Mouse (Mus musculus): ENCODE results near the gene Mpv17l2. TPM values are rescaled to one million over a fixed set of nuclear protein-coding genes. Genes with fewer than 3 reads are reported as not detected.

Mpv17l2 gene
- total RNA-seq (2023), result 12.1 and 18.3 TPM in 2 replicates

GRCm38 (mm10) chr8:70760775-70761406 is at the start of gene Mpv17l2:
Gene Mpv17l2 (minus strand): TSS chr8:70760946.

GRCm38 (mm10) chr8:70808239-70808638 is 47.5 kb upstream of the Mpv17l2 start, which contains the start of gene Il12rb1:
Gene Il12rb1 (plus strand): TSS chr8:70808449.

GRCm38 (mm10) chr8:70804481-70805206 is 43.9 kb upstream of the Mpv17l2 start, which contains the start of gene Mast3:
Gene Mast3 (minus strand): TSS chr8:70805054.

GRCm38 (mm10) chr8:70776496-70777444 is 16.0 kb upstream of the Mpv17l2 start, which contains the start of gene Pik3r2:
Gene Pik3r2 (minus strand): TSS chr8:70776713.

GRCm38 (mm10) chr8:70754043-70754870 is 6.5 kb downstream of the Mpv17l2 start, which contains the start of gene Rab3a:
Gene Rab3a (plus strand): TSS chr8:70754679.

GRCm38 (mm10) chr8:70723486-70724210 is 37.1 kb downstream of the Mpv17l2 start, which contains the start of gene Pde4c:
Gene Pde4c (plus strand): TSS chr8:70723720.

GRCm38 (mm10) chr8:70718297-70718696 is 42.4 kb downstream of the Mpv17l2 start, which contains the start of gene Gm3336:
Gene Gm3336 (plus strand): TSS chr8:70718543.

Other genes with a start within 250 kb of the Mpv17l2 start
- gene Fkbp8, start 233.2 kb downstream of the Mpv17l2 start, total RNA-seq (2023), result 162 and 198 TPM in 2 replicates
- 29.8 and 33.9 TPM in 2 replicates for gene Kxd1, start 233.0 kb downstream of the Mpv17l2 start, total RNA-seq (2023)
- 64.2 and 80.9 TPM in 2 replicates for gene Ell, start 221.5 kb downstream of the Mpv17l2 start, total RNA-seq (2023)
- 36.8 and 37.0 TPM in 2 replicates for gene Isyna1, start 166.6 kb downstream of the Mpv17l2 start, total RNA-seq (2023)
- 61.1 and 64.5 TPM in 2 replicates for gene Ssbp4, start 152.1 kb downstream of the Mpv17l2 start, total RNA-seq (2023)
- 118 and 126 TPM in 2 replicates for gene Lrrc25, start 144.8 kb downstream of the Mpv17l2 start, total RNA-seq (2023)
- 0.66 TPM in 2 replicates for gene Gdf15, start 128.5 kb downstream of the Mpv17l2 start, total RNA-seq (2023)
- gene Pgpep1, start 100.6 kb downstream of the Mpv17l2 start, total RNA-seq (2023), result 1.2 and 3.4 TPM in 2 replicates
- gene Lsm4, start 87.7 kb downstream of the Mpv17l2 start, total RNA-seq (2023), result 33.3 and 36.4 TPM in 2 replicates
- 770 and 908 TPM in 2 replicates for gene Jund, start 62.0 kb downstream of the Mpv17l2 start, total RNA-seq (2023)
- 2.7 and 3.1 TPM in 2 replicates for gene Iqcn, start 57.5 kb downstream of the Mpv17l2 start, total RNA-seq (2023)
- gene Gm3336, start 42.4 kb downstream of the Mpv17l2 start, total RNA-seq (2023), result 0.39 TPM in 1 of 2 replicates, not detected in the other
- gene Pde4c, start 37.2 kb downstream of the Mpv17l2 start, total RNA-seq (2023), result 0.41 and 0.51 TPM in 2 replicates
- gene Rab3a, start 6.3 kb downstream of the Mpv17l2 start, total RNA-seq (2023), result 1.3 and 2.0 TPM in 2 replicates
- 16.9 and 17.2 TPM in 2 replicates for gene Pik3r2, start 15.8 kb upstream of the Mpv17l2 start, total RNA-seq (2023)
- 167 and 180 TPM in 2 replicates for gene Mast3, start 44.1 kb upstream of the Mpv17l2 start, total RNA-seq (2023)
- gene Il12rb1, start 47.5 kb upstream of the Mpv17l2 start, total RNA-seq (2023), result 0.63 and 0.98 TPM in 2 replicates
- 13.1 and 14.2 TPM in 2 replicates for gene Arrdc2, start 78.8 kb upstream of the Mpv17l2 start, total RNA-seq (2023)
- not detected in 2 replicates for gene Kcnn1, start 102.3 kb upstream of the Mpv17l2 start, total RNA-seq (2023)
- gene Ccdc124, start 113.0 kb upstream of the Mpv17l2 start, total RNA-seq (2023), result 28.6 and 33.1 TPM in 2 replicates
- not detected in 2 replicates for gene Slc5a5, start 131.8 kb upstream of the Mpv17l2 start, total RNA-seq (2023)
- 831 and 972 TPM in 2 replicates for gene Rpl18a, start 136.5 kb upstream of the Mpv17l2 start, total RNA-seq (2023)
- gene Map1s, start 145.0 kb upstream of the Mpv17l2 start, total RNA-seq (2023), result 19.7 and 30.6 TPM in 2 replicates

All from neutrophil, adult 65 days (primary cell).